In the genomic region with DNA sequence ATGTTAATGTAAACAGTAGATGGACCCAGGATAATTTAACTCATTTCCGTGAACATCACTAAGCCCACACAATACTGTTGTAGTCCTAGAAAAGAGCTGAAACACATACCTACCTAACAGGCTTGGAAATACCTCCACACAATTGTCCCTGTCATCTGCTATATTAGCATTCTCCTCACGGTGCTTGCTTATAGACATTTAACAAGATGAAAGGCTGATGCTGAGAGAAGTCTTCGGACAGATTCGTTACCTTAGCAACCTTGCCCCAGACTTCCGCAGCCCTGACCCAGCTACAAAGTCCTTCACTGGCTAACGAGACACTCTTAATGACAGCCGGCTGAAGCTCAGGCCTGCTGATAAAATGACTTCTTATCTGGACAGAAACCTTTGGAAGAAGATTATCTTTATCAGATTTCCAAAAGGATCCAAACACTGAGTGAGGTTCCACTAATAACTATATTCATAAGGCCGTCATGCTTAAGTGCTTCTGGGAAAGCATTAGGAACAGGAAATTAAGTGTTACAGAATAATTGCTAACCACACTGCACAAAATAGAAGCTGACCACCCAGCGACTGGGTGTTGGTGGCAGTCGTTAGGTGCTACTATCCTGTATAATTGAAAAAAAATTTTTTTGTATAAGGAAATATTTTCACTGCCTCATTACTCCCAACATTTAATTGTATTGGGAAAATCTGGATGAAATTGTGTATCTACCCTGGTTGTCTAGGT, we compare ENCODE assay signal across 12 mouse cellular contexts.
DNase-seq lines count a peak whose midpoint lies in the region; ATAC-seq and TF ChIP-seq lines count a peak whose summit lies in the region.
"Had no signal": no experiment of that assay in that cellular context is flagged by ENCODE, and none has a peak within 500 bp of the region (broad histone marks: within the 10 kb centered on the region; RNA-seq: fewer than 3 reads in every experiment).

No protein-coding gene starts in this region.

- no peak for TF ChIP-seq CTCF in thymus, adult 2 months (IDR thresholded peaks at IDR 0.05; ENCODE audit: borderline replicate concordance, control insufficient read depth, extremely low read depth, insufficient read depth, low read length, poor library complexity)

- H3K27ac ChIP-seq in hindbrain, embryonic 14.5 days, result peak overlapping the region; percentile 82
- H3K27ac ChIP-seq in midbrain, embryonic 16.5 days (ENCODE audit: low read length), result peak overlapping the region; percentile 19
- no peak overlapping the region for H3K27ac ChIP-seq in thymus, adult 2 months (ENCODE audit: control insufficient read depth, insufficient read depth, low read length)
- H3K27ac ChIP-seq: liver, embryonic 13.5 days had no signal

- H3K36me3 ChIP-seq in hindbrain, embryonic 14.5 days (replicated peaks; ENCODE audit: control insufficient read depth, insufficient read depth), result no peaks in the 10 kb centered on the region
- H3K36me3 ChIP-seq in midbrain, embryonic 16.5 days (ENCODE audit: control insufficient read depth, insufficient read depth, low read length), result no peaks in the 10 kb centered on the region
- no peaks in the 10 kb centered on the region for H3K36me3 ChIP-seq in thymus, adult 2 months (ENCODE audit: control insufficient read depth, insufficient read depth, low read length)
- H3K36me3 ChIP-seq: liver, embryonic 13.5 days had no signal

- no peaks in the 10 kb centered on the region for H3K9me3 ChIP-seq in hindbrain, embryonic 14.5 days (ENCODE audit: control insufficient read depth, low read length)
- no peaks in the 10 kb centered on the region for H3K9me3 ChIP-seq in midbrain, embryonic 16.5 days (replicated peaks; ENCODE audit: control insufficient read depth, low read length, poor library complexity, severe bottlenecking)
- H3K9me3 ChIP-seq: liver, embryonic 13.5 days had no signal

- no peak overlapping the region for H3K9ac ChIP-seq in hindbrain, embryonic 14.5 days
- no peak overlapping the region for H3K9ac ChIP-seq in midbrain, embryonic 16.5 days (ENCODE audit: low read depth, low read length)
- H3K9ac ChIP-seq: liver, embryonic 13.5 days had no signal

- H3K4me1 ChIP-seq in hindbrain, embryonic 14.5 days (replicated peaks; ENCODE audit: control insufficient read depth, insufficient read depth, low read length), result peaks cover 14% of the 10 kb centered on the region
- peaks cover 14% of the 10 kb centered on the region for H3K4me1 ChIP-seq in midbrain, embryonic 16.5 days (ENCODE audit: control insufficient read depth, insufficient read depth, low read length)
- H3K4me1 ChIP-seq in thymus, adult 2 months (replicated peaks; ENCODE audit: control insufficient read depth, insufficient read depth, low read length), result no peaks in the 10 kb centered on the region
- H3K4me1 ChIP-seq: liver, embryonic 13.5 days had no signal

- no peak overlapping the region for H3K4me3 ChIP-seq in hindbrain, embryonic 14.5 days (replicated peaks; ENCODE audit: low read length)
- no peak overlapping the region for H3K4me3 ChIP-seq in midbrain, embryonic 16.5 days (ENCODE audit: low read depth, low read length)
- no peak overlapping the region for H3K4me3 ChIP-seq in thymus, adult 2 months (ENCODE audit: control insufficient read depth, insufficient read depth, low read length)
- H3K4me3 ChIP-seq: liver, embryonic 13.5 days had no signal

- no peaks in the 10 kb centered on the region for H3K27me3 ChIP-seq in hindbrain, embryonic 14.5 days (ENCODE audit: control insufficient read depth, insufficient read depth, low read length)
- no peaks in the 10 kb centered on the region for H3K27me3 ChIP-seq in midbrain, embryonic 16.5 days (ENCODE audit: control insufficient read depth, insufficient read depth, low read depth, low read length)
- no peaks in the 10 kb centered on the region for H3K27me3 ChIP-seq in thymus, adult 2 months (ENCODE audit: control insufficient read depth, insufficient read depth, low read length)
- H3K27me3 ChIP-seq: liver, embryonic 13.5 days had no signal

- peak; percentile 57; the same call in 1 of the 2 replicates for ATAC-seq in hindbrain, embryonic 14.5 days (ENCODE audit: low FRiP score)
- peak; percentile 78 for ATAC-seq in midbrain, embryonic 16.5 days

- peak; percentile 18 for DNase-seq in R1 (ENCODE audit: low read depth, low spot score)
- peak; percentile 63 for DNase-seq in embryo, embryonic 11 days
- DNase-seq in hindbrain, embryonic 14.5 days (ENCODE audit: low spot score), result peak; percentile 69
- no peak for DNase-seq in thymus, adult 2 months
- no peak for DNase-seq in thymus, postnatal 36 days
- DNase-seq in urinary bladder, postnatal 4 days (ENCODE audit: low spot score in 2 of 2), result no peak
- DNase-seq: cerebellum, adult 8-10 months; heart, postnatal 10 days; kidney, adult 2 months; liver, embryonic 13.5 days; lung, postnatal 14 days had no signal

- WGBS in hindbrain, embryonic 14.5 days, result 17% methylated on average over 10 of the region's 10 CpGs
- 8% methylated on average over 10 of the region's 10 CpGs for WGBS in midbrain, embryonic 16.5 days
- 81% methylated on average over 10 of the region's 10 CpGs for WGBS in thymus, adult 2 months

- no peak for TF ChIP-seq POLR2A in thymus, adult 2 months (IDR thresholded peaks at IDR 0.05; ENCODE audit: control insufficient read depth, extremely low read depth, insufficient read depth, low read length, poor library complexity)

- no peak overlapping the region; the same call in 1 of the 2 replicates for H3K4me2 ChIP-seq in hindbrain, embryonic 14.5 days (replicated peaks)
- no peak overlapping the region; the same call in 1 of the 2 replicates for H3K4me2 ChIP-seq in midbrain, embryonic 16.5 days (ENCODE audit: low read length)
- H3K4me2 ChIP-seq: liver, embryonic 13.5 days had no signal

Comparison
In these comparisons a context has a peak if more than half of its experiments do, and no peak if none do; other contexts are left out.
1. DNase-seq: peak in R1 (single experiment), embryo, embryonic 11 days (single experiment) and hindbrain, embryonic 14.5 days (single experiment); none in thymus, adult 2 months (single experiment), thymus, postnatal 36 days (0 of 2) and urinary bladder, postnatal 4 days (0 of 2).